ENCODE assay signal across 19 mouse cellular contexts in the genomic region with DNA sequence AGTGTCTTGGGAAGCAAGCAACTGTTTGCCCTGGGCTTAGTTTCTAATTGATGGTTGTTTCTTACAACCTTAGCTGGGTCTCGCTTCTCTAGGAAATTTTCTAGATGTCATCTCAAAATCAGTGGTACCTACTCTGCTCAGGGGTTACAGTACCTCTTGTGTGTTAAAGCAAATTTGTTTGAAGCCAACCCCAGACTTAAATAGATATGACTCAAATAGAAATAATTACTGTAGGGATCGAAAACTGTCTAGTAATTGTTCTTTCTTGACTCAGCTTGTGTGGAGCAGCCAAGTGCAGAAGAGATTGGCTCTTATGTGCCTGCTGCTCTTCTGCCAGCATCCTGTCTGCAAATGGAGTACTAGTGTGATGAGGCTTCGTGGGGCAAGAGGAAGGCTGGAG.
"Had no signal": no experiment of that assay in that cellular context is flagged by ENCODE, and none has a peak within 500 bp of the region (broad histone marks: within the 10 kb centered on the region; RNA-seq: fewer than 3 reads in every experiment).

No protein-coding gene starts in this region.

- H3K4me3 ChIP-seq: kidney, embryonic 15.5 days; midbrain, embryonic 12.5 days; midbrain, embryonic 15.5 days; neural tube, embryonic 13.5 days; stomach, embryonic 15.5 days had no signal

- H3K4me2 ChIP-seq: kidney, embryonic 15.5 days; liver, embryonic 11.5 days; lung, embryonic 14.5 days; midbrain, embryonic 12.5 days; midbrain, embryonic 15.5 days; neural tube, embryonic 13.5 days; stomach, embryonic 15.5 days had no signal

- H3K4me1 ChIP-seq: kidney, embryonic 15.5 days; midbrain, embryonic 12.5 days; midbrain, embryonic 15.5 days; neural tube, embryonic 13.5 days; stomach, embryonic 15.5 days had no signal

- ATAC-seq: liver, postnatal 0 days; lung, postnatal 0 days; midbrain, embryonic 15.5 days had no signal

- DNase-seq: kidney, adult 8-10 months; kidney, postnatal 10 days; kidney, postnatal 36 days; layer of hippocampus, postnatal 36 days; liver, postnatal 0 days; lung, embryonic 14.5 days; retina, postnatal 1 day; right cerebral cortex, postnatal 25 days; spleen, adult 18-20 months; thymus, postnatal 25 days had no signal

- H3K9me3 ChIP-seq: kidney, embryonic 15.5 days; midbrain, embryonic 12.5 days; midbrain, embryonic 15.5 days; neural tube, embryonic 13.5 days; stomach, embryonic 15.5 days had no signal

- H3K27ac ChIP-seq: kidney, embryonic 15.5 days; liver, embryonic 14.5 days; macrophage; midbrain, embryonic 12.5 days; midbrain, embryonic 15.5 days; neural tube, embryonic 13.5 days; stomach, embryonic 15.5 days had no signal

- H3K36me3 ChIP-seq: kidney, embryonic 15.5 days; midbrain, embryonic 12.5 days; midbrain, embryonic 15.5 days; stomach, embryonic 15.5 days had no signal

- H3K9ac ChIP-seq: kidney, embryonic 15.5 days; liver, embryonic 14.5 days; liver, postnatal 0 days; lung, embryonic 14.5 days; midbrain, embryonic 12.5 days; midbrain, embryonic 15.5 days; neural tube, embryonic 13.5 days; stomach, embryonic 15.5 days had no signal

- H3K27me3 ChIP-seq: kidney, embryonic 15.5 days; midbrain, embryonic 12.5 days; midbrain, embryonic 15.5 days; neural tube, embryonic 13.5 days; stomach, embryonic 15.5 days had no signal
